Mouse (Mus musculus) ES-Bruce4 (cell line): ENCODE results near the gene Scamp2. TPM values are rescaled to one million over a fixed set of nuclear protein-coding genes. Genes with fewer than 3 reads are reported as not detected.

Experiments used
- H3K27ac ChIP-seq: 2 replicates; pipeline ENCODE4 v1.5.1; 2012; ENCODE audit warnings: low read length, inconsistent platforms; ENCODE audit not compliant: insufficient read depth
- H3K27me3 ChIP-seq: 2 replicates; pipeline ENCODE4 v1.6.1; 2012; ENCODE audit warnings: mild to moderate bottlenecking, low read length, inconsistent platforms; ENCODE audit not compliant: control insufficient read depth, poor library complexity, insufficient read depth, severe bottlenecking
- H3K36me3 ChIP-seq: 2 replicates; pipeline ENCODE4 v1.6.1; 2012; ENCODE audit warnings: inconsistent platforms, mild to moderate bottlenecking, low read length, moderate library complexity; ENCODE audit not compliant: control insufficient read depth, poor library complexity, insufficient read depth, severe bottlenecking
- H3K4me1 ChIP-seq: one replicate; pipeline ENCODE4 v1.8.1; 2011; ENCODE audit warnings: low read length; ENCODE audit not compliant: control insufficient read depth, insufficient read depth
- H3K4me3 ChIP-seq: 2 replicates; pipeline ENCODE4 v1.5.1; 2011; ENCODE audit warnings: low read depth, mild to moderate bottlenecking, low read length
- H3K9ac ChIP-seq: 2 replicates; pipeline ENCODE4 v1.6.1; 2012; ENCODE audit warnings: low read depth, mild to moderate bottlenecking, inconsistent platforms; ENCODE audit not compliant: poor library complexity, severe bottlenecking
- H3K9me3 ChIP-seq: replicated peaks from 2 replicates; pipeline ENCODE4 v1.6.1; 2012; ENCODE audit warnings: mild to moderate bottlenecking, low read length, inconsistent platforms; ENCODE audit not compliant: control insufficient read depth, poor library complexity, insufficient read depth, severe bottlenecking
- CTCF ChIP-seq: IDR thresholded peaks from one replicate; pipeline ENCODE4 v1.8.1; 2011; ENCODE audit warnings: low read depth, low read length
- EP300 ChIP-seq: IDR thresholded peaks from 2 replicates; pipeline ENCODE4 v1.6.1; 2011; ENCODE audit warnings: low read depth, low read length; ENCODE audit not compliant: insufficient read depth
- POLR2A ChIP-seq: IDR thresholded peaks from one replicate; pipeline ENCODE4 v1.8.1; 2011; ENCODE audit warnings: low read length; ENCODE audit not compliant: insufficient read depth
- polyA plus RNA-seq: library from polyadenylated mRNA; stranded (reverse); fragments of >200 nt; gene quantifications from 2 replicates; pipeline ENCODE4 v1.2.4, GENCODE M21; 2011; ENCODE audit warnings: low read depth; ENCODE audit not compliant: missing spikeins, insufficient read depth, insufficient read length

Scamp2 gene
- polyA plus RNA-seq, 1 experiment: 26.6 TPM

DNA sequence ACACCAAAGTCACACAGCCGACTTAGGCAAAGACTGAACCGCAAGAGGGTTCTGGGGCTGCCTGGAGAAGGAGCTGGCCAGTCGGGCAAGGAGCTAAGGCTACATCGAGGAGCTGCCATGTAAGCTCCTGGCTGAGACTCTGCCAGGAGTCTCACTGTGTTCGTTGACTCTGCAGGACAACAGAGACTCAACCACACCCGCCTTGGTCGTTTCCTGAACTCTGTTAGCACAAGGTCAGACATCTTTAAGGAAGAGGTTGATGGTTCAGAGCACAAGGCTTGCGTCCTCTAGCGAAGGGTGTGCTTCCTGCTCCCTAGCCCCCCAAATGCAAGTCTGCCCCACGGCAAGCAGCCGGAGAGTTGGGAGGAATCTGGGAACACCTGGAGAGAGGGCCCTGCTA is 12.9 kb upstream of the Scamp2 start:
- no peak overlapping the region for H3K27ac ChIP-seq

DNA sequence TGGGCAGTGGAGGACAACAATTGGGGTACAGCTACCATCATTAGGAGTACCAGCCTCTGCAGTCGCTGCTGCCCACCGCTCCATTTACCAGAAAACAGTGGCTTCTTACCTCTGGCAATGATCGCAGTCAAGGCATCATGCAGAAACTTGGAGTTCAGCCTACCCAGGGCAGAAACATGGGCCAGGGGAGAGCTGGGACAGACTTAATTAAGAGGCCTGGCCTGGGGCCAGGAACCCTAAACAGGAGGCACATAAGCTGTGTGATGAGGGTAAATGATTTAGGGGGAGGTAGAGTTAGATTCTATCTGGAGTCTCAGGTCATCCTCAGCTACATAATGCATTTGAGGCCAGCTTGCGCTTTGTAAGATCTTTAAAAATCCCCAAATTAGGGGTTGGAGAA is 11.6 kb upstream of the Scamp2 start:
- Histone ChIP-seq H3K4me1 (peaks cover 5% of the 10 kb centered on the region), H3K9me3 (no peaks in the 10 kb centered on the region), H3K27ac (no peak overlapping the region), H3K27me3 (no peaks in the 10 kb centered on the region), H3K9ac (no peak overlapping the region), H3K36me3 (peaks cover 6% of the 10 kb centered on the region), H3K4me3 (no peak overlapping the region)
- TF ChIP-seq CTCF (no peak), EP300 (no peak)

More for the DNA sequence above, 12.9 kb upstream of the Scamp2 start:
- Histone ChIP-seq H3K9me3 (no peaks in the 10 kb centered on the region), H3K36me3 (peaks cover 10% of the 10 kb centered on the region), H3K27me3 (no peaks in the 10 kb centered on the region), H3K4me3 (no peak overlapping the region), H3K4me1 (no peaks in the 10 kb centered on the region), H3K9ac (no peak overlapping the region)
- TF ChIP-seq CTCF (no peak), EP300 (no peak), POLR2A (no peak)

DNA sequence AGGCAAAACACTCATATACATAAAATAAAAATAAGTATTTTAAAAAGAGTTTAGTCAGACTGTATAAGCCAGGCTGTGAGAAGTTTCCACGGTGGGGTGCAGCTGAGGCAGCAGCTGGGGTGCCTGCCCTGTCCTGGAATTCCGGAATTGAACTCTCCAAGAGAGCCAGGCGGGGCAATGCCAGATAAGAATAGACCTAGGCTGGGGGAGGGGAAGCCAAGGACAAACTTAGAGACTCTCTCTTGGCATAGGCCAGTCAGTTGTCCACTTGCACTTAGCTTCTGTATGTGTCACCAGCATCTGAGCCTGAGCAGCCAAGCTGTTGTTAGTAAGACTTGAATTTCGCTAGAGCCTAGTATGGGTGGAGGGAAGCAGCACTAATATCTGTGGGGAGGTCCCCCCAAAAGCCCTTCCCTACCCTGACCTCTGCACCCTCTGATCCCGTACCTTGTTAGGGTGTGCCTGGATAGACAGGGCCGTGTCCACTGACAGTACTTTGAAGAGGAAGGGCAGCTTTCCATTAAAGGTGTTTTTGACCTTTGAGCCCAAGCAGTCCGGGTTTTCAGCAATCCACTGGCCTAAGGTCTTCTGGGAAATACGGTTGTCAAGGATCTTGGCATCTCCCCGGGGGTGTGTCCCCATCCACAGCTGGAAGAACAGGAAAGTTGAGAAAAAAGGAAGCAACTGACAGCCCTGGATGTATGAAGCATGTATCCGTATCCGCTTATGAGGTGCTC is 10.4 kb upstream of the Scamp2 start:
- H3K9me3 ChIP-seq: no peaks in the 10 kb centered on the region
- TF ChIP-seq EP300: no peak
- TF ChIP-seq POLR2A: no peak
- TF ChIP-seq CTCF: no peak
- H3K27me3 ChIP-seq: no peaks in the 10 kb centered on the region
- no peak overlapping the region for H3K9ac ChIP-seq
- no peak overlapping the region for H3K4me3 ChIP-seq
- peaks cover 3% of the 10 kb centered on the region; the same call in 1 of the 2 replicates for H3K36me3 ChIP-seq
- no peak overlapping the region; the same call in 1 of the 2 replicates for H3K27ac ChIP-seq
- peaks cover 5% of the 10 kb centered on the region for H3K4me1 ChIP-seq

DNA sequence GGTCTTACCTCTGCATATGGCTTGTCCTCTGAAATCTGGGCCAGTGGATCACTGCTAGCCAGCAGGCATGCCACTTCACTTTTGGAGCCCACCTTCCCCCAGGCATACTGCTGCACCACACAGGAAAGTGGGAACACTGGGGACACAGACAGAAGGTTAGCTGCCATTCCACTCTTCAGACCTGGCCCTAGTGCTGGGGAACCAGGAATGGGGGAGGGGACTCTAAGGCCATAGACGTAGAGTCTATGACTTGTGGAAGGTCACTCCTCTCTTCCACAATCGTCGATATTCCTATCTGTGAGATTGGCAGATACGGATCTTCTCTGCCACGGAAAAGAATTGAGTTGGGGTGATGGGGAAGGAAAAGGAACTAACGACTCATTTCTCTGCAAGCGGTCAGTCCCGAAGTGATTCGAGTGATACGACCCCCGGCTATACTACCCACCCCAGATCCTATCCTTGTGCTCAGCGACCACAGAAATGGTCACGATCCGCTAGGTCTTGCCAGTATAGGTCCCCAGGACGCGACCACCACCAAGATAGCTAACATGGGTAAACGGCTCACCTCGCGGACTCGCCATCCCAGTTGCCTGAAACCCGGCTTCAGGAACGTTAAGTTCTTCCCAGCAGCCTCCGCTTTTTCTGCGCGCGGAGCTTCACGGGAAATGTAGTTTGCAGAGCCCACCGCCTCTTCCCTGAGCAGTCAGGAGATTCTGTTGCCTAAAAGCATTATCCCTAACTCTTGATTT is 8.4 kb upstream of the Scamp2 start, which contains the start of gene Mpi:
TSS of gene Mpi (minus strand) at position 625 of the 749 bp plus-strand sequence.
- Histone ChIP-seq H3K27ac (no peak within 1 kb of the TSS), H3K27me3 (no peaks in the 10 kb centered on the region), H3K4me3 (peak within 1 kb of the TSS; percentile 94), H3K36me3 (peaks cover 3% of the 10 kb centered on the region; the same call in 1 of the 2 replicates), H3K9ac (peak within 1 kb of the TSS; percentile 58), H3K4me1 (peaks cover 5% of the 10 kb centered on the region), H3K9me3 (no peaks in the 10 kb centered on the region)
- TF ChIP-seq EP300 (no peak), POLR2A (peak; percentile 76)

DNA sequence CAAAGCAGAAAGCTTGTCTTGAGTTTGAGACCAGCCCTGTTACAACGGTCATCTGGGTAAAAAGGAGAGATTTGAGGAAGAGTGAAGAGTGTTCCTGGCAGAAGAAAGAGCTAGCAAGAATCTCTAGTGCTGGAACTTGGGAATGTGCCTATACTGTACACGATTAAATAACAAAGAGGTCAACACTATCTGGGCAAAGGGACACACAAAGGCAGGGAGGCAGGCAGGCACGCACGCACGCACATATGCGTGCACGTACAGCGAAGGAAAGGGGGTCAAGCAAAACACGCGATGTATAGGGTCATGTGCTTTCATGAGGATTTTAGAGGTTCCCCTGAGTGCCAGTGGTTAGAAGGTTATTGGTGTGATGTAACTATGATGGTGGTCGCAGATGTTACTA is 7.6 kb upstream of the Scamp2 start:
- H3K27ac ChIP-seq: no peak overlapping the region
- peaks cover 3% of the 10 kb centered on the region; the same call in 1 of the 2 replicates for H3K36me3 ChIP-seq
- H3K9ac ChIP-seq: no peak overlapping the region
- TF ChIP-seq CTCF (no peak), EP300 (no peak), POLR2A (no peak)
- H3K27me3 ChIP-seq: no peaks in the 10 kb centered on the region
- no peak overlapping the region for H3K4me3 ChIP-seq
- no peaks in the 10 kb centered on the region for H3K9me3 ChIP-seq
- H3K4me1 ChIP-seq: peaks cover 5% of the 10 kb centered on the region

DNA sequence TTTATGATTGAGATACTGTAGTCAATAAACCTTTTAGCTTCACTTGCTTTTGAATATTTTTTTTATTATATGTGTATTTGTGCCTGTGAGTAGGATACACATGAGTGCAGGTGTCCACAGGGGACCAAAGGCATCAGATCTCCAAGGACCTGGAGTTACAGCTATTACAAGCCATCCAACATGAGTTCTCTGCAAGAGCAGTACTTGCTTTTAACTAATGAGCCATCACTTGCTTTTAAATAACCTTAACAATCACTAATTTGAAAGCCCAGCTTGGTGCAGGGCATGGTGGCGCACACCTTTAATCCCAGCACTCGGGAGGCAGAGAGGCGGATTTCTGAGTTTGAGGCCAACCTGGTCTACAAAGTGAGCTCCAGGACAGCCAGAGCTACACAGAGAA is 6.0 kb upstream of the Scamp2 start:
- H3K9ac ChIP-seq: no peak overlapping the region
- H3K4me1 ChIP-seq: peaks cover 5% of the 10 kb centered on the region
- no peak overlapping the region for H3K4me3 ChIP-seq
- no peaks in the 10 kb centered on the region for H3K27me3 ChIP-seq
- H3K9me3 ChIP-seq: no peaks in the 10 kb centered on the region
- no peaks in the 10 kb centered on the region for H3K36me3 ChIP-seq
- TF ChIP-seq POLR2A (no peak), EP300 (no peak), CTCF (no peak)
- no peak overlapping the region for H3K27ac ChIP-seq
